Mouse (Mus musculus) hindbrain, embryonic 11.5 days (tissue): Measurements from ENCODE around the gene Micall2. TPM values are rescaled to one million over a fixed set of nuclear protein-coding genes. Genes with fewer than 3 reads are reported as not detected.

Experiments used
- ATAC-seq: fragments of 200-750 bp; cut with Nextera tagmentation; 2 replicates; pipeline ENCODE4 v1.8.0; 2017; ENCODE audit warnings: mild to moderate bottlenecking, moderate TSS enrichment, moderate library complexity; ENCODE audit not compliant: low FRiP score
- DNase-seq: peaks from one replicate; pipeline ENCODE4 v3.0.0-alpha.2; 2015; ENCODE audit warnings: low spot score
- H3K27ac ChIP-seq: fragments of 300-500 bp; sonication (generic); 2 replicates; pipeline ENCODE4 v1.5.1; 2014; ENCODE audit warnings: mild to moderate bottlenecking, low read depth, low read length
- H3K27me3 ChIP-seq: fragments of 300-500 bp; sonication (generic); 2 replicates; pipeline ENCODE4 v1.6.1; 2014; ENCODE audit warnings: mild to moderate bottlenecking, low read length, moderate library complexity, mixed read lengths; ENCODE audit not compliant: control insufficient read depth, insufficient read depth
- H3K36me3 ChIP-seq: fragments of 300-500 bp; sonication (generic); 2 replicates; pipeline ENCODE4 v1.6.1; 2014; ENCODE audit warnings: mild to moderate bottlenecking, low read length, moderate library complexity, mixed read lengths; ENCODE audit not compliant: control insufficient read depth, insufficient read depth
- H3K4me1 ChIP-seq: fragments of 300-500 bp; sonication (generic); replicated peaks from 2 replicates; pipeline ENCODE4 v1.6.1; 2014; ENCODE audit warnings: low read length, mixed read lengths; ENCODE audit not compliant: control insufficient read depth, insufficient read depth
- H3K4me2 ChIP-seq: fragments of 300-500 bp; sonication (generic); replicated peaks from 2 replicates; pipeline ENCODE4 v1.6.1; 2014; ENCODE audit warnings: mild to moderate bottlenecking, low read depth, low read length
- H3K4me3 ChIP-seq: fragments of 300-500 bp; sonication (generic); 2 replicates; pipeline ENCODE4 v1.5.1; 2014; ENCODE audit warnings: low read depth, low read length
- H3K9ac ChIP-seq: fragments of 300-500 bp; sonication (generic); 2 replicates; pipeline ENCODE4 v1.6.1; 2014; ENCODE audit warnings: low read depth, low read length
- H3K9me3 ChIP-seq: fragments of 300-500 bp; sonication (generic); 2 replicates; pipeline ENCODE4 v1.6.1; 2016; ENCODE audit warnings: low read length; ENCODE audit not compliant: control insufficient read depth
- WGBS: fragments of 180-500 bp; shearing (Covaris S2); extraction: QIAGEN DNeasy Blood & Tissue Kit; methylation state at CpG from one replicate; pipeline ENCODE4 v1.1.7; 2014; 5-methylcytosine and 5-hydroxymethylcytosine counted together
- polyA plus RNA-seq: library from polyadenylated mRNA; unstranded; fragments of >200 nt; fragmentation: Nextera tagmentation; extraction: Ambion mirVana; gene quantifications from 2 replicates; pipeline ENCODE4 v1.2.1, GENCODE M21; 2014

Micall2 gene
- polyA plus RNA-seq, 1 experiment from 2014 or later: 4.0 TPM

DNA sequence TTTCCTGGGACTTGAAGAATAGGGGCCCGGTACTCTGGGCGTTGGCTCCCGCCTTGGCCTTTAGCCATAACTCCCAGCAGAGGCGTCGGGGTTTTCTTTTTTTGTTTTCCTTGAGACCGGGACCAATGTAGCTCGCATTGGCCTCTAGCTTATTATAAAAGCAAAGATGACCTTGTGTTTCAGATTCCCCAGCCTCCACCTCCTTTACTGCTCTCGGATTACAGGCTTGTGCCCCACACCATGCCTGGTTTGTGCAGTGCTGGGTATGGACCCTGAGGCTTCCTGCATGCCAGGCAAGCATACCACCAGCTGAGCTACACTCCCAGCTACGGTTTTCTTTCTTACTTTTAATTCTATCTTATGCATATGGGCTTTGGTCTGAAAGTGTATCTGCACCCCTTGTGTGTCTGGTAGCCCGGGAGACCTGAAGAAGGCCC, 386 bp upstream of the Micall2 start:
- Histone ChIP-seq H3K9ac (no peak overlapping the region), H3K9me3 (no peaks in the 10 kb centered on the region), H3K27me3 (0 out of 2 replicates have a peak, but pooled peaks cover 8% of the 10 kb centered on the region), H3K36me3 (no peaks in the 10 kb centered on the region), H3K4me1 (peaks cover 6% of the 10 kb centered on the region; the same call in 1 of the 2 replicates), H3K4me2 (peak overlapping the region; percentile 86; the same call in 1 of the 2 replicates), H3K27ac (no peak overlapping the region), H3K4me3 (no peak overlapping the region)
- ATAC-seq (peak; percentile 57), DNase-seq (no peak)
- 14% methylated on average over 10 of the region's 10 CpGs for WGBS

DNA sequence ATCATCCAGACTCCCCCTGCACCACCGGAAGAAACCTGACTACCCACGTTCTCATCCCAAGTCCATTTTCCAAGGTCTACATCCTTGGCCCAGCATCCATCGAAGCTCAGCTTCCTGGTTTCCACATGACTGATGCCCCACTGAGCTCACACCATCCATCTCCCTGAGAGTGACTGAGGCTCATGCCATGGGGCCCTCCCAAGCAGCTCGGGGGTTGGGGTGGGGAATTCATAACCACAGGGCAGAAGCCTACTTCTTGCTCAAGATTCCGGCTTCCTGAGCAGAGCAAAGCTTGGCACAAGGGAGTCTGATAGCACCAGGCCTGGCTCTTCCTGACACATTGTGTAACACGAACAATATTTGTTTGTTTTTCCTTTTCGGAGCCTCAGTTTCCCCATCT, 1.4 kb downstream of the Micall2 start:
- Histone ChIP-seq H3K4me1 (peaks cover 6% of the 10 kb centered on the region; the same call in 1 of the 2 replicates), H3K36me3 (no peaks in the 10 kb centered on the region), H3K4me3 (no peak overlapping the region), H3K9me3 (no peaks in the 10 kb centered on the region), H3K27ac (no peak overlapping the region), H3K4me2 (peak overlapping the region; percentile 86; the same call in 1 of the 2 replicates), H3K9ac (no peak overlapping the region), H3K27me3 (0 out of 2 replicates have a peak, but pooled peaks cover 8% of the 10 kb centered on the region)
- ATAC-seq (no peak), DNase-seq (no peak)
- WGBS: 80% methylated on average over 7 of the region's 7 CpGs

DNA sequence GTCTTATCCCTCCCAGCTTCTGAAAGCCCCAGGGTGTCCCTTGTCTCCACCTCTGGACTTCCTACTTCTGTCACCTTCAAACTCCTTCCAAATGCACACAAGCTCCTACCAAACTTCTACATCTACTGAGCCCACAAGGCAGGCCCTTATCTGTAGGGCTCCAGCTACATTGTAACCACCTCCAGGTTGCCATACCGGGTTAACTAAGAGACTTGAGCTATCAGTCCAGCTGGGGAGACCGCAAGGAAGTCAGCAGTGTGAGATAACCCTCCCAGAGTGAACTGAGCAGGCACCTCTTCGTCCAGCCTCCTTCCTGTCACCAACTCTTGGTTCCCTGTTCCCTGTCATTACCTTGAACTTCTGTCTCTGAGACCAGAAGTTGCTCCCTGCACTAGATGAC, 2.1 kb downstream of the Micall2 start:
- Histone ChIP-seq H3K27ac (no peak overlapping the region), H3K9ac (no peak overlapping the region), H3K9me3 (no peaks in the 10 kb centered on the region), H3K27me3 (0 out of 2 replicates have a peak, but pooled peaks cover 8% of the 10 kb centered on the region), H3K36me3 (no peaks in the 10 kb centered on the region), H3K4me2 (no peak overlapping the region), H3K4me3 (no peak overlapping the region), H3K4me1 (peaks cover 6% of the 10 kb centered on the region; the same call in 1 of the 2 replicates)
- ATAC-seq (no peak), DNase-seq (no peak)
- WGBS: 78% methylated on average over 3 of the region's 3 CpGs

DNA sequence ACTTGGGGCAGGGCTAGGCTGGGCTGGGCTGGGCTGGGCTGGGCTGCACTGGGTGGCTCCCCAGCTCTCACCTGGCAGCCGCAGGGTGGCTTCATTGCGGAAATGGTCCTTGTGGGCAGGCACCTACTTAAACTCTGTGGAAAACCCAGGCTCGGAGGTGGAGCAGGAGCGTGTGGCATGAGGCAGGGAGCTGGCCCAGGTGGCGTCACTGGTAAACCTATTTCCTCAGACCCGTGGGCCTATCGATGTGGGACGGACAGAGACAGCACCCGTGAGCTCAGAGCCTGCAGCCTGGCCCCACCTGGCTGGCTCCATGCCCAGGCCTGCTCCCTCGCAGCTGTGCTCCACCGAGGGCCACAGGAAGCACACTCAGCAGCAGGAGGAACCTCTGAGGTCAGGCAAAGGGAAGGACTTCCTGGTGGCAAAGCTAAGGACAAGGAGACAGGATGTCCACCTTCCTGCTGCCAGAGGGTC, 3.5 kb downstream of the Micall2 start:
- Histone ChIP-seq H3K4me1 (peaks cover 6% of the 10 kb centered on the region; the same call in 1 of the 2 replicates), H3K27me3 (0 out of 2 replicates have a peak, but pooled peaks cover 8% of the 10 kb centered on the region), H3K4me3 (no peak overlapping the region), H3K27ac (no peak overlapping the region), H3K36me3 (no peaks in the 10 kb centered on the region), H3K9ac (no peak overlapping the region), H3K4me2 (0 out of 2 replicates have a peak overlapping the region, but pooled peaks have one; percentile 14), H3K9me3 (no peaks in the 10 kb centered on the region)
- 76% methylated on average over 11 of the region's 11 CpGs for WGBS
- ATAC-seq (no peak), DNase-seq (no peak)

DNA sequence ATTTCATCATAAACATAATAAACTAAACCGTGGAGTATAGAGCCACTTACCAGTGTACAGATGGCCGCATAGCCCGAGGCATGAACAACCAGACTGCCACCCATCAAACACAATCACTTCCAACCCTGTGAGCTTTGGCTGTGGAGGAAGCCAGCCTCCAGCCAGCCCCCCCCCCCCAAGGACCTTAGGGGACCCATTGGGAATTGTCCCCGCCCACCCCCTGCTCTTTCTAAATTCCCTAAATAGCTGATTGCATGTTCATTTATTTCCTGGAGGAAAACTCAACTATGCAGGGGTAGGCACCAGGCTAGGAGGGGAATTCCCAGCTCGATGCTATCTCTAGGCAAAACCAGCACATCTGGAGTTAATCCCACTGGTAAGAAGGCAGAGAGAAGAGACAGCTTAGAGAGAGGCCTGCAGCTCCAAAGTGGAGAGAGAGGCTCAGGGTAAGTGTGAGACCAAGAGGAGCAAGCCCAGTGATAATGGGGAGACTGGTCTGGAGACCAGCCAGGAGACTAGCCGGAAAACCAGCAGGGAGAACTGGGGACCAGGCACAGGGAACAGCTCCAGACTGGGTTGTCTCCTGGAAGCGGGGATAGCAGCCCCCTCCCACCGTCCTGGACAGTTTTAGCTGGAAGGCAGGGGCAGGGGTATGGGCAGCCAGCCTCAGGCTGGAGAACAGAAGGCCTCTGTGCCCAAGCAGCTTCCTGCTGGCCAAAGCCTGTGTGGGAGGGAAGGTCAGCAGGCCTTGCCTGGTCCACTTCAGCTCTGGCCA, 5.2 kb downstream of the Micall2 start:
- Histone ChIP-seq H3K4me2 (no peak overlapping the region), H3K27me3 (0 out of 2 replicates have a peak, but pooled peaks cover 8% of the 10 kb centered on the region), H3K36me3 (no peaks in the 10 kb centered on the region), H3K9ac (no peak overlapping the region), H3K9me3 (no peaks in the 10 kb centered on the region), H3K4me3 (no peak overlapping the region), H3K27ac (peak overlapping the region; percentile 58; the same call in 1 of the 2 replicates), H3K4me1 (peaks cover 3% of the 10 kb centered on the region; the same call in 1 of the 2 replicates)
- DNase-seq (no peak), ATAC-seq (no peak)
- 50% methylated on average over 8 of the region's 8 CpGs for WGBS

DNA sequence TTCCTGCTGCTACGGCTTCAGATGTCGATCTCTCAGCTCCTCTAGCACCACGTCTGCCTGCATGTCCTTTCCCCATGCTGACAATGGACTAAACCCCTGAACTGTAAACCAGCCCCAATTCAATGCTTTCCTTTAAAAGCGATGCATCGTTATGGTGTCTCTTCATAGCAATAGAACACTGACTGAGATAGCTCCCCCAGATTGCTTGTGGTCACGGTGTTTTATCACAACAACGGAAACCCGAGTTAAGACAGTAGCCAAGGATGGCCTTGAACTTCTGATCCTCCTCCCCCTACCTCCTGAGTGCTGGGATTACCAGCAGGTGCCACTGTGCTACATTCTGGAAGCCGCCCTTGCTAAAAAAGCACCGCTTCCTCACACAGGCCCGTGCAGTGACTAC, 8.9 kb downstream of the Micall2 start:
- Histone ChIP-seq H3K9me3 (no peaks in the 10 kb centered on the region), H3K4me2 (no peak overlapping the region), H3K27me3 (no peaks in the 10 kb centered on the region), H3K9ac (no peak overlapping the region), H3K36me3 (no peaks in the 10 kb centered on the region), H3K4me1 (no peaks in the 10 kb centered on the region; the same call in 1 of the 2 replicates), H3K4me3 (no peak overlapping the region), H3K27ac (no peak overlapping the region)
- DNase-seq (no peak), ATAC-seq (no peak)
- 85% methylated on average over 11 of the region's 11 CpGs for WGBS

DNA sequence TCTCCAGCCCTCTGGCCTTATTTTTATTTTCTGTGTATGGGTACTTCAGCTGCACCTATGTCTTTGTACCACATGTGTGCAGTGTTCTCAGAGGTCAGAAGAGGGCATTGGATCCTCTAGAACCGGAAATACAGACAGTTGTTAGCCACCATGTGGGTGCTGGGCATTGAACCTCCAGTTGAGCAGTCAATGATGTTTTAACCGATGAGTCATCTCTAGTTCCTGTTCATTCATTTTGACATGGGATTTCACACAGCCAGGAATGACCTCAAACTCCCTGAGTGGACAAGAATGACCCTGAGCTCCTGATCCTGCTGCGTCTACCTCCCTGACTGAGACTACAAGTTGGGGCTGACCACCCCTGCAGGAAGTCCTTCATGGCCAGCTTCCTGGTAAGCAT, 9.9 kb downstream of the Micall2 start:
- Histone ChIP-seq H3K9me3 (no peaks in the 10 kb centered on the region), H3K27me3 (no peaks in the 10 kb centered on the region), H3K4me1 (no peaks in the 10 kb centered on the region; the same call in 1 of the 2 replicates), H3K36me3 (no peaks in the 10 kb centered on the region), H3K4me2 (no peak overlapping the region), H3K4me3 (no peak overlapping the region), H3K9ac (no peak overlapping the region), H3K27ac (no peak overlapping the region)
- WGBS: 82% methylated on average over 3 of the region's 3 CpGs
- no peak for DNase-seq
- ATAC-seq: no peak

DNA sequence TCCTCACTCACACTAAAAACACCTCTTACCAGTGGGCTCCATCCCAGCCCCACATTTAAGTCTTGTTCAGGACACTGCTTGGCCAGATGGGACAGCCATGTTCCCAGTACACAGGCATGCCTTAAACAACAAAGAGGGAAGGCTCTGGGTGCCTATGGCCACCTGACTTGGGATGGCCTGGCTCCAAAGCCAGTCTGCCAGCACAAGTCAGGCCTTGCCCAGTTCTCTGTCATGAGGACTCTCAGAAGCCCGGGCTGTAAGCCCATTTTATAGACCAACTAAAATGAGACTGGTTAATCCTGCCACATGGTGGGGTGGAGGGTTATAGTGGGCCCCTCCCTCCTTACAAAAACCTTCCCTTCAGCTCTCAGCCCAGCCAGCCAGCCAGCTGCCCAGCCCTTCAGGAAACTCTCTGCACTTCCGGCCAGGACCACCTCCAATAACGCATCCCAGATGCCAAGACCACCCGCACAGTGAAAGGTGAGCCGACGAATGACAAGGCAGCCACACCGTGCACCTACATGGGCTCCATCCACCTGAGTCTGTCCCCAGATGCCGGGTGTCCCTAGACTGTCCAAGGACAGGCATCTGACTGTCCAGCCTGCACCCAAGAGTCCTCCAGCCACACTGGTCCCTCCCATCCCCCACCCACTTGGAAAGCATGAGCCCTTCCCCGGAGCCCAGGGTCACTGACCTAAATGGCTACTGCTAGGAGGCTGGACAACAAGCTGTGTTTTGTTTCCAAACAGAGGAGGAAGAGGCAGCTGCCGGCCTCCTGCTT, 11.6 kb downstream of the Micall2 start:
- peak; percentile 37 for DNase-seq
- 44% methylated on average over 10 of the region's 10 CpGs for WGBS
- Histone ChIP-seq H3K27me3 (no peaks in the 10 kb centered on the region), H3K4me3 (no peak overlapping the region), H3K36me3 (no peaks in the 10 kb centered on the region), H3K4me2 (0 out of 2 replicates have a peak overlapping the region, but pooled peaks have one; percentile 5), H3K27ac (peak overlapping the region; percentile 49; the same call in 1 of the 2 replicates), H3K9me3 (no peaks in the 10 kb centered on the region), H3K9ac (no peak overlapping the region), H3K4me1 (no peaks in the 10 kb centered on the region; the same call in 1 of the 2 replicates)
- ATAC-seq: no peak
